Mouse (Mus musculus): ENCODE measurements around the gene Rtca. TPM values are rescaled to one million over a fixed set of nuclear protein-coding genes. Genes with fewer than 3 reads are reported as not detected.

The Rtca gene
- polyA plus RNA-seq (2016; fragmentation: Nextera tagmentation; extraction: Ambion mirVana): 117 and 119 TPM in 2 replicates

DNA sequence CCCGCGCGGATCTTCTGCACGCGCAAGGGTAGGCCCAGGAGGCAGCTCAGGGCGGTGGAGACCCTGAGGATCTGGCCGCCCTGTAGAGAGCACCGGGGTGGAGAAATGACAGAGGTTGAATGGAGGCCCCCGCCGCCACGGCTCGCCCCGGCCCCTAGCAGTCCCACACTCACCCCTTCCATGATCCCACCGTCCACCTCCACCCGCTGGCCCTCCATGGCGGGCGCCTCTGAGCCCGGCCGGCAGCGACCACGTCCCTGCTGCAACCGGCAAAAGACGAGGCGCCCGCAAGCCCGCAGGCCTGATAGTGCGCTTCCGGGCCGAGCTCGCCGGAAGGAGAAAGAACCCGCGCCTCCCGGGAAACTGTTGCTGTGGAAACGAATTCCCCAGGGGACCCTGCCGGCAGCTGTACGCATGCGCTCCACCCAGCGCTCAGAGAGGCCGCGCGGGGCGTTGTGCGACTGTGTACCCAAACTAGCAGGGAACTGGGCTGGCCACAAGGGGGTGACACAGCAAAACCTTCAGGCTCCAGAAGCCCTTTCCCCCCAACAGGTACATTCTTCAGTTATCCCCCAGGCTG, at the start of gene Rtca:
Rtca (minus strand) TSS at position 437 of the 580 bp plus-strand sequence.
- peak within 1 kb of the TSS; percentile 91 for H3K9ac ChIP-seq
- H3K27ac ChIP-seq: 0 out of 2 replicates have a peak within 1 kb of the TSS, but pooled peaks have one; percentile 27
- peaks cover 13% of the 10 kb centered on the region for H3K4me1 ChIP-seq
- under 1% methylated on average over 44 of the region's 44 CpGs for WGBS
- H3K4me2 ChIP-seq (replicated peaks): peak within 1 kb of the TSS; percentile 86
- H3K9me3 ChIP-seq: no peaks in the 10 kb centered on the region
- peak within 1 kb of the TSS; percentile 94 for H3K4me3 ChIP-seq
- peaks cover 24% of the 10 kb centered on the region for H3K36me3 ChIP-seq
- H3K27me3 ChIP-seq (replicated peaks): no peaks in the 10 kb centered on the region
- ATAC-seq (ENCODE audit: low FRiP score, low read depth): peak; percentile 91

DNA sequence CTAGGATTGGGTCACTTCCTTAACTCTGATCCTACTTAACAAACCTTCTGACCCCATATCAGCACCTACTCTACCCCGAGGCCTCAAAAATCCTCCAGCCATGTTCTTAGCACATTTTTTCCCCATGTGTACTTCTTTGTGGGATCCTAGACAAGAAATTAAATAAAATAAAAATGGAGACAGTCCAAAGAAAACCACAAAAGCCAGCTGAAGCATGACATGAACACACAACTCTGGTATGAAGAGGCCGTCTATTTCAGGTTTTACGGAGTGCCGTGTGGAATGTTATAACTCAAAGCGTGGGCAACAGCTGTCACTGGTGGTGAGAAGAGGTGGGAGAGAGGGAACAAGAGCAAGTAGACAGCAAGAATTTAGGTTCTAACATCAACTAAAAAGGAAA, 43.4 kb upstream of the Rtca start:
- H3K36me3 ChIP-seq: peaks cover 16% of the 10 kb centered on the region
- H3K4me3 ChIP-seq: no peak overlapping the region
- H3K27ac ChIP-seq: no peak overlapping the region
- no peaks in the 10 kb centered on the region for H3K9me3 ChIP-seq
- no peak overlapping the region for H3K9ac ChIP-seq
- WGBS: 96% methylated on average over 5 of the region's 5 CpGs
- H3K4me2 ChIP-seq (replicated peaks): no peak overlapping the region
- H3K27me3 ChIP-seq (replicated peaks): no peaks in the 10 kb centered on the region
- H3K4me1 ChIP-seq: no peaks in the 10 kb centered on the region
- ATAC-seq (ENCODE audit: low FRiP score, low read depth): no peak

DNA sequence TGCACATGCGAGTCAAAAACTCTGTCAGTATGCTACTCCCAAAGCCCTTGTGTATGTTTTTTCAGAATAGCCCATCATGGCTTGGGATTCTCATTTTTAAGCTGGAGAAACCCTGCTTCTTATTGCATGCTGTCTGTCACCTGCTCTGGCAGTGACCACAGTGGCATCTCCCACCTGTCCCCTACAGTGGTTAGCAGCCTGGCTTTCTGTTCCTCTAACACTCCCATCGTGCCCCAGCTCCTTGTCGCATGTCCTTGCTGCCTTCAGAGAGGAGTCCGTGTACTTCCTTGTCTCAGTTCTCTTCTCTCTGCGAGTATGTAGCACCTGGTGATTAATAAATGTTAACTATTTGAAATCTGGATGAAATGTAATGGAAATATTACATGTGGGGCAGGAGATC, 39.4 kb upstream of the Rtca start:
- 93% methylated on average over 5 of the region's 5 CpGs for WGBS
- no peaks in the 10 kb centered on the region for H3K9me3 ChIP-seq

GRCm38 (mm10) chr3:116542532-116542931, 34.5 kb upstream of the Rtca start:
- Histone ChIP-seq H3K27ac (no peak overlapping the region), H3K9me3 (no peaks in the 10 kb centered on the region), H3K4me2 (replicated peaks) (no peak overlapping the region), H3K4me1 (peaks cover under 1% of the 10 kb centered on the region; the same call in 1 of the 2 replicates), H3K4me3 (no peak overlapping the region), H3K36me3 (peaks cover 67% of the 10 kb centered on the region), H3K27me3 (replicated peaks) (no peaks in the 10 kb centered on the region), H3K9ac (no peak overlapping the region)
- no peak for ATAC-seq (ENCODE audit: low FRiP score, low read depth)
- WGBS: 58% methylated on average over 3 of the region's 3 CpGs

More for the DNA sequence above, 39.4 kb upstream of the Rtca start:
- peaks cover 44% of the 10 kb centered on the region for H3K36me3 ChIP-seq
- no peak overlapping the region for H3K9ac ChIP-seq
- no peaks in the 10 kb centered on the region for H3K27me3 ChIP-seq (replicated peaks)
- H3K27ac ChIP-seq: no peak overlapping the region
- no peaks in the 10 kb centered on the region for H3K4me1 ChIP-seq
- H3K4me2 ChIP-seq (replicated peaks): no peak overlapping the region
- H3K4me3 ChIP-seq: no peak overlapping the region
- ATAC-seq (ENCODE audit: low FRiP score, low read depth): no peak

DNA sequence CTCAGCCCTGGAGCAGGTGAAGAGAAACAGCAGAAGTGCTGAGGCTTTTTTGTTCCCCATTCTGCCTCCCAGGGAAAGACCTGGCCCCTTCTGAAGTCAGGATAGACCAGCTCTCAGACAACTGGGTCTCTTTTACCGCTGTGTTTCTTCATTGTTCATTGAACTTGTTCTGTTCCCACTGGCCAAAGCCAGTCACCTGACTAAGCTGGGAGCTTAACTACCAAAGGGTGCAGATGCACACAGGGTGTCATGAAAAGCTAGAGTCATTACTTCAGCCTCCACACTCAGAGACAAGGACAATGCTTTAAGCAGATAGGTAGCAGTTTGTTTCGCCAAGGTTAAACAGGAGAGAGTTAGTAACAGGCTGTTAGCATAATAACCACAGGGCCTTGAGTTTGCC, 34.1 kb upstream of the Rtca start:
- no peaks in the 10 kb centered on the region for H3K9me3 ChIP-seq
- 50% methylated on average over 2 of the region's 2 CpGs for WGBS
- no peak overlapping the region for H3K27ac ChIP-seq
- H3K4me1 ChIP-seq: peaks cover 5% of the 10 kb centered on the region
- H3K27me3 ChIP-seq (replicated peaks): no peaks in the 10 kb centered on the region
- ATAC-seq (ENCODE audit: low FRiP score, low read depth): no peak
- no peak overlapping the region for H3K9ac ChIP-seq
- peaks cover 66% of the 10 kb centered on the region for H3K36me3 ChIP-seq
- no peak overlapping the region for H3K4me2 ChIP-seq (replicated peaks)
- no peak overlapping the region for H3K4me3 ChIP-seq

DNA sequence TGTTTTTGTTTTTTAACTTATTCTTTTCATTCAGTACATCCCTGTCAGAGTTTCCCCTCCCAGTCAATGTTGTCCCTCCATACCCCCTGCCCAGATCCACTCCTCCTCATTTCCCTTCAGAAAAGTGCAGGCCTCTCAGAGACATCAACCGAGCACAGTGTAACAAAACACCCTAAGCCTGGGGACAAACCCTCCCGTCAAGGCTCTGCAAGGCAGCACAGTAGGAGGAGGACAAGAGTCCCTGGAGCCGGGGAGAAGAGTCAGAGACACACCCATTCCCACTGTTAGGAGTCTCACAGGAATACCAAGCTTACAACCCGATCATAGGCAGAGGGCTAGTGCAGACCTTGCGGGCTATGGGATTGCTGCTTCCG, 29.2 kb upstream of the Rtca start:
- Histone ChIP-seq H3K4me3 (no peak overlapping the region), H3K4me1 (peaks cover 15% of the 10 kb centered on the region), H3K27me3 (replicated peaks) (no peaks in the 10 kb centered on the region), H3K9ac (no peak overlapping the region), H3K4me2 (replicated peaks) (peak overlapping the region; percentile 45), H3K27ac (peak overlapping the region; percentile 81), H3K9me3 (no peaks in the 10 kb centered on the region), H3K36me3 (peaks cover 56% of the 10 kb centered on the region)
- 11% methylated on average over 6 of the region's 6 CpGs for WGBS
- peak; percentile 89 for ATAC-seq (ENCODE audit: low FRiP score, low read depth)

GRCm38 (mm10) chr3:116536428-116537199, 28.6 kb upstream of the Rtca start:
- peaks cover 15% of the 10 kb centered on the region for H3K4me1 ChIP-seq
- H3K27me3 ChIP-seq (replicated peaks): no peaks in the 10 kb centered on the region
- H3K4me2 ChIP-seq (replicated peaks): peak overlapping the region; percentile 45
- 7% methylated on average over 16 of the region's 16 CpGs for WGBS
- peak; percentile 95 for ATAC-seq (ENCODE audit: low FRiP score, low read depth)
- peaks cover 50% of the 10 kb centered on the region for H3K36me3 ChIP-seq
- H3K9ac ChIP-seq: 0 out of 2 replicates have a peak overlapping the region, but pooled peaks have one; percentile 6
- no peaks in the 10 kb centered on the region for H3K9me3 ChIP-seq
- H3K27ac ChIP-seq: peak overlapping the region; percentile 81; the same call in 1 of the 2 replicates
- H3K4me3 ChIP-seq: no peak overlapping the region

DNA sequence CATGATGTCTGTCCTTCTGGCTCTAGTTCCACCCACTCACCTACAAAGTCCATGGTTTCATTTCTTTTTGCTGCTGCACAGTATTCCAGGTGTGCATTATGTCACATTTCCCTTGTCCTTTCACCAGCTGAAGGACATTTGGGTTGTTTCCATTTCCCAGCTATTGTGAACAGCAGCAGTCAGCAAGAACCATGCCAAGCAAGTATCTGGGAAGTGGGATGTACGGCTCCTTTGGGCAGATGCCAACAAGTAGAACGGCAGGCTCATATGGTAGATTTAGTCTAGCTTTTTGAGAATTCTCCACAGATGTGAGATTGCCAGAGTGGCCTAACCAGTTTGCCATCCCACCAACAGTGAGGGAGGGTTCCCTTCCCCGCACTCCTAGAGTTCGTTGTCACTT, 22.8 kb upstream of the Rtca start:
- no peak overlapping the region for H3K4me3 ChIP-seq
- H3K4me1 ChIP-seq: 0 out of 2 replicates have a peak, but pooled peaks cover 2% of the 10 kb centered on the region
- WGBS: 89% methylated on average over 4 of the region's 4 CpGs
- no peak overlapping the region for H3K4me2 ChIP-seq (replicated peaks)
- H3K27me3 ChIP-seq (replicated peaks): no peaks in the 10 kb centered on the region
- H3K9me3 ChIP-seq: no peaks in the 10 kb centered on the region
- no peak overlapping the region for H3K9ac ChIP-seq
- H3K27ac ChIP-seq: no peak overlapping the region
- ATAC-seq (ENCODE audit: low FRiP score, low read depth): no peak
- H3K36me3 ChIP-seq: peaks cover 25% of the 10 kb centered on the region

- H3K36me3 ChIP-seq: peaks cover 16% of the 10 kb centered on the region
- no peaks in the 10 kb centered on the region for H3K27me3 ChIP-seq (replicated peaks)
- ATAC-seq (ENCODE audit: low FRiP score, low read depth): no peak
- no peak overlapping the region for H3K9ac ChIP-seq
- no peaks in the 10 kb centered on the region for H3K9me3 ChIP-seq
- no peaks in the 10 kb centered on the region for H3K4me1 ChIP-seq
- no peak overlapping the region for H3K4me2 ChIP-seq (replicated peaks)
- 50% methylated on average over 4 of the region's 5 CpGs for WGBS
- no peak overlapping the region for H3K4me3 ChIP-seq
- no peak overlapping the region for H3K27ac ChIP-seq
Observed at GRCm38 (mm10) chr3:116529741-116530140, 21.7 kb upstream of the Rtca start.

GRCm38 (mm10) chr3:116520141-116520761, 12.2 kb upstream of the Rtca start:
- Histone ChIP-seq H3K4me2 (replicated peaks) (no peak overlapping the region), H3K27ac (no peak overlapping the region), H3K27me3 (replicated peaks) (no peaks in the 10 kb centered on the region), H3K9me3 (no peaks in the 10 kb centered on the region), H3K4me3 (no peak overlapping the region), H3K4me1 (no peaks in the 10 kb centered on the region), H3K36me3 (peaks cover 6% of the 10 kb centered on the region), H3K9ac (no peak overlapping the region)
- ATAC-seq (ENCODE audit: low FRiP score, low read depth): no peak
- 82% methylated on average over 12 of the region's 12 CpGs for WGBS

DNA sequence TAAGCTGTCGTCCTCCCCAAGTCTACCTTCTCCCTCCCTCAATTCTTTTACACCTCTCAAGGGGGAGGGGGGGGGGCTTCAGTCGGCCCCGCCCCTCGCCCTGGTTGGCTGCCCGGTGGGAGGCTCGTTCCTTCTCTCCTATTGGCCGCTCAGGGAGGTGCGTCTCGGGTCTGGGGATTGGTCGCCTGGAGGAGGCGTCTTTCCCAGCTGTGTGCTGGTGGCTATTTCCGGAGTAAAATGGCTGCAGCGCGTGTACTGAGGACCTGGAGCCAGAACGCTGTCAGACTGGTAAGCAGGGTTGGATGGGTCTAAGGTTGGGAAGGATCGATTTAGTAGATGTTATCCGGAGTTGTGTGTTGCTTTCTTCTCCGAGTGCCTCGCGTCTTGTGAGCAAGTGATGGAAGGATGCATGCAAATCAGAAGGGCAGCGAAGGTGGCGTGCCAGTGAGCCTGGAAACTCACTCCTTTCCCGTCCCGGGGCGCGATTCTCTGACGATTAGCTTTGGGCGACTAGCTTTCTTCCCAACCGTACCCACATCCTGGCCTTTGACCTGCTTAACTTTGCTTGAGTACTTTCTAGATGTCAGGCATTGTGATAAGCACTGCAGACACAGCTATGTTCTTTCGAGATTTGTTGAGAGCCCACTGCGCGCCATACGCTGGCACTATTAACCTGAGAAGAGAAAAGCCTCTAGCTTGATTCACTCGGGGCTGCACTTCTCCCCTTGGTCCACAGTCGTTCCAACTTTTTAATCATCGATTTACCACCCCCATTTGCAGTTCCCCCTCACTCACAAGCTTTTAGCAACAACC, 5.1 kb upstream of the Rtca start, which contains the start of gene Dbt:
Dbt (plus strand) TSS at position 167 of the 813 bp plus-strand sequence.
- 2% methylated on average over 36 of the region's 36 CpGs for WGBS
- no peak within 1 kb of the TSS for H3K27ac ChIP-seq

More for the DNA sequence above, 5.1 kb upstream of the Rtca start, which contains the start of gene Dbt:
- Histone ChIP-seq H3K9ac (peak within 1 kb of the TSS; percentile 60), H3K36me3 (peaks cover 3% of the 10 kb centered on the region), H3K4me1 (peaks cover 5% of the 10 kb centered on the region), H3K4me2 (replicated peaks) (peak within 1 kb of the TSS; percentile 76), H3K9me3 (no peaks in the 10 kb centered on the region), H3K4me3 (peak within 1 kb of the TSS; percentile 60), H3K27me3 (replicated peaks) (no peaks in the 10 kb centered on the region)
- ATAC-seq (ENCODE audit: low FRiP score, low read depth): peak; percentile 95

Data from neural tube, embryonic 12.5 days (tissue).